Mouse (Mus musculus) MEL (cell line): ENCODE data around the gene Itpkc. TPM values are rescaled to one million over a fixed set of nuclear protein-coding genes. Genes with fewer than 3 reads are reported as not detected.

Experiments
- DNase-seq: peaks from one replicate; pipeline ENCODE4 v3.0.0; 2011; ENCODE audit warnings: low read depth, low spot score
- H3K27ac ChIP-seq: 2 replicates; pipeline ENCODE4 v1.5.1; 2012; ENCODE audit warnings: low read depth, mild to moderate bottlenecking, control low read depth, low read length, moderate library complexity; ENCODE audit not compliant: control insufficient read depth
- H3K27me3 ChIP-seq, 2 experiments: fragments of 150-350 bp in 1 of 2; sonication (generic) in 1 of 2; 2 replicates each; pipeline ENCODE4 v1.6.1; 2012; ENCODE audit warnings: low read length in 2 of 2, mild to moderate bottlenecking in 2 of 2, improper control_type of control experiment in 1 of 2, moderate library complexity in 1 of 2; ENCODE audit not compliant: insufficient read depth in 2 of 2, control insufficient read depth in 1 of 2
- H3K36me3 ChIP-seq, 2 experiments: 2 replicates each; pipeline ENCODE4 v1.6.1; 2012 to 2014; ENCODE audit warnings: low read length in 2 of 2, improper control_type of control experiment in 1 of 2, inconsistent platforms in 1 of 2, mild to moderate bottlenecking in 1 of 2; ENCODE audit not compliant: insufficient read depth in 2 of 2, control insufficient read depth in 1 of 2
- H3K4me1 ChIP-seq, 2 experiments: fragments of 150-350 bp in 1 of 2; sonication (generic) in 1 of 2; 2 replicates each; pipeline ENCODE4 v1.6.1; 2012; ENCODE audit warnings: low read length in 2 of 2, improper control_type of control experiment in 1 of 2, mild to moderate bottlenecking in 1 of 2; ENCODE audit not compliant: insufficient read depth in 2 of 2, control insufficient read depth in 1 of 2
- H3K4me3 ChIP-seq, 2 experiments: fragments of 150-350 bp in 1 of 2; sonication (generic) in 1 of 2; 2 replicates each; pipeline ENCODE4 v1.5.1; 2012; ENCODE audit warnings: low read depth in 2 of 2, low read length in 2 of 2, mild to moderate bottlenecking in 2 of 2, moderate library complexity in 2 of 2, control low read depth in 1 of 2, improper control_type of control experiment in 1 of 2; ENCODE audit not compliant: control insufficient read depth in 1 of 2, insufficient read depth in 1 of 2
- H3K79me2 ChIP-seq: 2 replicates; pipeline ENCODE4 v1.6.1; 2012; ENCODE audit warnings: mild to moderate bottlenecking, low read length, moderate library complexity; ENCODE audit not compliant: control insufficient read depth, poor library complexity, insufficient read depth
- H3K9ac ChIP-seq: 2 replicates; pipeline ENCODE4 v1.6.1; 2012; ENCODE audit warnings: low read depth, mild to moderate bottlenecking, control low read depth, low read length, moderate library complexity; ENCODE audit not compliant: control insufficient read depth, poor library complexity, severe bottlenecking
- H3K9me3 ChIP-seq: fragments of 150-350 bp; sonication (generic); replicated peaks from 2 replicates; pipeline ENCODE4 v1.6.1; 2012; ENCODE audit warnings: mild to moderate bottlenecking, low read length, improper control_type of control experiment, moderate library complexity; ENCODE audit not compliant: insufficient read depth
- E2F4 ChIP-seq: IDR thresholded peaks from 2 replicates; pipeline ENCODE4 v1.6.1; 2011; ENCODE audit warnings: low read depth, low read length, improper control_type of control experiment, borderline replicate concordance
- GATA1 ChIP-seq: IDR thresholded peaks from 2 replicates; pipeline ENCODE4 v1.6.1; 2011; ENCODE audit warnings: low read depth, low read length, improper control_type of control experiment
- KAT2A ChIP-seq: conservative IDR thresholded peaks from 2 replicates; pipeline ENCODE4 v1.6.1; 2012; ENCODE audit warnings: low read depth, low read length, improper control_type of control experiment, inconsistent platforms
- MAFK ChIP-seq: IDR thresholded peaks from 2 replicates; pipeline ENCODE4 v1.6.1; 2011; ENCODE audit warnings: low read depth, mild to moderate bottlenecking, low read length, improper control_type of control experiment, borderline replicate concordance
- MAX ChIP-seq: IDR thresholded peaks from 2 replicates; pipeline ENCODE4 v1.6.1; 2011; ENCODE audit warnings: low read length, improper control_type of control experiment
- MAZ ChIP-seq: IDR thresholded peaks from 2 replicates; pipeline ENCODE4 v1.6.1; 2012; ENCODE audit warnings: low read depth, mild to moderate bottlenecking, inconsistent platforms, low read length, improper control_type of control experiment
- MEF2A ChIP-seq: IDR thresholded peaks from 2 replicates; pipeline ENCODE4 v1.6.1; 2014; ENCODE audit warnings: low read depth, mild to moderate bottlenecking, inconsistent platforms, low read length, improper control_type of control experiment; ENCODE audit not compliant: poor library complexity, insufficient replicate concordance, severe bottlenecking; ENCODE audit errors: extremely low read depth
- NELFE ChIP-seq: IDR thresholded peaks from 2 replicates; pipeline ENCODE4 v1.6.1; 2011; ENCODE audit warnings: low read depth, low read length, improper control_type of control experiment
- TAL1 ChIP-seq: IDR thresholded peaks from 2 replicates; pipeline ENCODE4 v1.6.1; 2012; ENCODE audit warnings: mild to moderate bottlenecking, inconsistent platforms, low read length, moderate library complexity, mixed read lengths
- TBP ChIP-seq: IDR thresholded peaks from 2 replicates; pipeline ENCODE4 v1.8.0; 2011; ENCODE audit warnings: low read depth, low read length, improper control_type of control experiment
- USF2 ChIP-seq, 2 experiments: IDR thresholded peaks; 2 replicates each; pipeline ENCODE4 v1.6.1; 2011 to 2012; ENCODE audit warnings: improper control_type of control experiment in 2 of 2, low read length in 2 of 2, borderline replicate concordance in 1 of 2, inconsistent platforms in 1 of 2, low read depth in 1 of 2, mild to moderate bottlenecking in 1 of 2; ENCODE audit not compliant: insufficient read depth in 1 of 2
- ZC3H11A ChIP-seq: IDR thresholded peaks from 2 replicates; pipeline ENCODE4 v1.6.1; 2012; ENCODE audit warnings: low read depth, mild to moderate bottlenecking, inconsistent platforms, low read length, improper control_type of control experiment
- ZKSCAN1 ChIP-seq: IDR thresholded peaks from 2 replicates; pipeline ENCODE4 v1.6.1; 2012; ENCODE audit warnings: low read depth, mild to moderate bottlenecking, inconsistent platforms, low read length, improper control_type of control experiment, moderate library complexity
- polyA plus RNA-seq, 2 experiments: library from polyadenylated mRNA; stranded (reverse) in 1 of 2; unstranded in 1 of 2; fragments of >175 nt in 1 of 2; fragments of >200 nt in 1 of 2; gene quantifications; 2 replicates each; pipeline versions ENCODE4 v1.2.1 to v1.2.4; 2012; ENCODE audit warnings: low replicate concordance in 2 of 2, low read depth in 1 of 2; ENCODE audit not compliant: insufficient read length in 2 of 2, insufficient read depth in 1 of 2, missing spikeins in 1 of 2
- total RNA-seq: library from RNA; depleted of rRNA; stranded (reverse); fragments of 300-350 nt; gene quantifications from 2 replicates; pipeline ENCODE4 v1.2.3, GENCODE M21; 2012; rRNA removed

Gene Itpkc
- total and polyA plus RNA-seq, 3 experiments: 6.3 to 6.8 TPM; not detected in 1

- no peak for DNase-seq
- Histone ChIP-seq H3K27ac (no peak overlapping the region), H3K4me3 (no peak overlapping the region), H3K27me3 (no peaks in the 10 kb centered on the region), H3K9me3 (no peaks in the 10 kb centered on the region), H3K4me1 (no peaks in the 10 kb centered on the region), H3K79me2 (no peaks in the 10 kb centered on the region; the same call in 1 of the 2 replicates), H3K36me3 (no peaks in the 10 kb centered on the region), H3K9ac (no peak overlapping the region)
- TF ChIP-seq TAL1 (no peak), NELFE (no peak), ZKSCAN1 (no peak), USF2 (IDR thresholded peaks at IDR 0.05; ENCODE audit: borderline replicate concordance in 1 of 2, insufficient read depth in 1 of 2, low read depth in 1 of 2, low read length in 2 of 2) (no peak), MAZ (no peak), MAFK (no peak), KAT2A (no peak), GATA1 (no peak), E2F4 (no peak), ZC3H11A (no peak), TBP (no peak), MEF2A (no peak), MAX (no peak)
These were observed 70.3 kb downstream of the Itpkc start for GRCm38 (mm10) chr7:27158171-27158570.

Other genes with a start within 250 kb of the Itpkc start
- not detected in 2 replicates for gene Cyp2a12, start 199.6 kb downstream of the Itpkc start, total RNA-seq
- gene Cyp2a12, start 199.6 kb downstream of the Itpkc start, polyA plus RNA-seq: not detected
- not detected in 2 replicates for gene Cyp2f2, start 108.8 kb downstream of the Itpkc start, total RNA-seq
- gene Cyp2f2, start 108.8 kb downstream of the Itpkc start, polyA plus RNA-seq: not detected
- gene Cyp2t4, start 74.9 kb downstream of the Itpkc start, total RNA-seq: not detected in 2 replicates
- gene Cyp2t4, start 74.9 kb downstream of the Itpkc start, polyA plus RNA-seq: under 1 TPM in 1 of 2 experiments, not detected in 1; 0.28 TPM
- 61.8 and 69.5 TPM in 2 replicates for gene Egln2, start 61.9 kb downstream of the Itpkc start, total RNA-seq
- 10 to 100 TPM in 1 of 2 experiments, not detected in 1; 80.1 TPM for gene Egln2, start 61.9 kb downstream of the Itpkc start, polyA plus RNA-seq
- 6.7 and 9.7 TPM in 2 replicates for gene Rab4b, start 49.8 kb downstream of the Itpkc start, total RNA-seq
- 10 to 100 TPM in 1 of 2 experiments, not detected in 1; 32.6 TPM for gene Rab4b, start 49.8 kb downstream of the Itpkc start, polyA plus RNA-seq
- gene Gm21983, start 47.6 kb downstream of the Itpkc start, total RNA-seq: not detected in 2 replicates
- under 1 TPM in 1 of 2 experiments, not detected in 1; 0.22 TPM for gene Gm21983, start 47.6 kb downstream of the Itpkc start, polyA plus RNA-seq
- 2.0 and 2.1 TPM in 2 replicates for gene Mia, start 47.5 kb downstream of the Itpkc start, total RNA-seq
- gene Mia, start 47.5 kb downstream of the Itpkc start, polyA plus RNA-seq: 1 to 10 TPM in 1 of 2 experiments, not detected in 1; 2.8 TPM
- gene BC024978, start 32.9 kb downstream of the Itpkc start, total RNA-seq: 1.6 and 2.1 TPM in 2 replicates
- 1 to 10 TPM in 1 of 2 experiments, not detected in 1; 7.1 TPM for gene BC024978, start 32.9 kb downstream of the Itpkc start, polyA plus RNA-seq
- gene Snrpa, start 32.4 kb downstream of the Itpkc start, total RNA-seq: 128 and 139 TPM in 2 replicates
- 100 to 1,000 TPM in 1 of 2 experiments, not detected in 1; 310 TPM for gene Snrpa, start 32.4 kb downstream of the Itpkc start, polyA plus RNA-seq
- gene Coq8b, start 4.4 kb upstream of the Itpkc start, total RNA-seq: 12.5 and 13.8 TPM in 2 replicates
- 10 to 100 TPM in 1 of 2 experiments, not detected in 1; 22.7 TPM for gene Coq8b, start 4.4 kb upstream of the Itpkc start, polyA plus RNA-seq
- 2.2 and 3.6 TPM in 2 replicates for gene Numbl, start 29.8 kb upstream of the Itpkc start, total RNA-seq
- 10 to 100 TPM in 1 of 2 experiments, not detected in 1; 10.6 TPM for gene Numbl, start 29.8 kb upstream of the Itpkc start, polyA plus RNA-seq
- 2.2 and 2.9 TPM in 2 replicates for gene Ltbp4, start 109.0 kb upstream of the Itpkc start, total RNA-seq
- 10 to 100 TPM in 1 of 2 experiments, not detected in 1; 14.2 TPM for gene Ltbp4, start 109.0 kb upstream of the Itpkc start, polyA plus RNA-seq
- gene Shkbp1, start 127.4 kb upstream of the Itpkc start, total RNA-seq: 24.2 and 25.4 TPM in 2 replicates
- 10 to 100 TPM in 1 of 2 experiments, not detected in 1; 77.0 TPM for gene Shkbp1, start 127.4 kb upstream of the Itpkc start, polyA plus RNA-seq
- gene Gm20479, start 128.8 kb upstream of the Itpkc start, total RNA-seq: 0.42 TPM in 1 of 2 replicates, not detected in the other
- 1 to 10 TPM in 1 of 2 experiments, not detected in 1; 2.7 TPM for gene Gm20479, start 128.8 kb upstream of the Itpkc start, polyA plus RNA-seq
- gene Sptbn4, start 219.0 kb upstream of the Itpkc start, total RNA-seq: 0.19 and 0.36 TPM in 2 replicates
- under 1 TPM in 1 of 2 experiments, not detected in 1; 0.68 TPM for gene Sptbn4, start 219.0 kb upstream of the Itpkc start, polyA plus RNA-seq
- gene Blvrb, start 219.3 kb upstream of the Itpkc start, total RNA-seq: 183 and 245 TPM in 2 replicates
- gene Blvrb, start 219.3 kb upstream of the Itpkc start, polyA plus RNA-seq: 100 to 1,000 TPM in 1 of 2 experiments, not detected in 1; 210 TPM
- gene Sertad3, start 245.1 kb upstream of the Itpkc start, total RNA-seq: 2.0 and 2.4 TPM in 2 replicates
- 1 to 10 TPM in 1 of 2 experiments, not detected in 1; 6.7 TPM for gene Sertad3, start 245.1 kb upstream of the Itpkc start, polyA plus RNA-seq